Mouse (Mus musculus): ENCODE data around the gene Fam102a. TPM values are rescaled to one million over a fixed set of nuclear protein-coding genes. Genes with fewer than 3 reads are reported as not detected.
A peak's percentile ranks its signal among the peaks of the same experiment; 100 is the strongest.

The Fam102a gene
- total and polyA plus RNA-seq, 2 experiments from 2014 or later = 7.2 to 24.4 TPM

GRCm38 (mm10) chr2:32568149-32568548 is 33.0 kb downstream of the Fam102a start:
- H3K9ac ChIP-seq (replicated peaks; ENCODE audit: low read length, poor library complexity, severe bottlenecking) = no peak overlapping the region
- no peak overlapping the region for H3K4me2 ChIP-seq (ENCODE audit: low read depth, low read length, poor library complexity, severe bottlenecking)
- DNase-seq (ENCODE audit: low spot score) (no peak), ATAC-seq (ENCODE audit: low FRiP score) (no peak)
- peaks cover 8% of the 10 kb centered on the region; the same call in 1 of the 2 replicates for H3K4me1 ChIP-seq (ENCODE audit: insufficient read depth, low read length)
- WGBS = 64% methylated on average over 5 of the region's 5 CpGs
- peaks cover 49% of the 10 kb centered on the region for H3K36me3 ChIP-seq (ENCODE audit: insufficient read depth, low read length)
- H3K4me3 ChIP-seq (ENCODE audit: low read depth, low read length) = no peak overlapping the region
- no peaks in the 10 kb centered on the region for H3K9me3 ChIP-seq (ENCODE audit: low read length)
- H3K27me3 ChIP-seq (ENCODE audit: insufficient read depth, low read length) = no peaks in the 10 kb centered on the region
- no peak overlapping the region for H3K27ac ChIP-seq (ENCODE audit: low read depth, low read length)
- TF ChIP-seq CTCF (IDR thresholded peaks at IDR 0.05) = no peak

- DNase-seq (ENCODE audit: low spot score) (no peak), ATAC-seq (ENCODE audit: low FRiP score) (no peak)
- Histone ChIP-seq H3K9me3 (ENCODE audit: low read length) (no peaks in the 10 kb centered on the region), H3K4me1 (ENCODE audit: insufficient read depth, low read length) (peaks cover 8% of the 10 kb centered on the region; the same call in 1 of the 2 replicates), H3K4me2 (ENCODE audit: low read depth, low read length, poor library complexity, severe bottlenecking) (no peak overlapping the region), H3K36me3 (ENCODE audit: insufficient read depth, low read length) (peaks cover 42% of the 10 kb centered on the region), H3K4me3 (ENCODE audit: low read depth, low read length) (no peak overlapping the region), H3K9ac (replicated peaks; ENCODE audit: low read length, poor library complexity, severe bottlenecking) (no peak overlapping the region), H3K27me3 (ENCODE audit: insufficient read depth, low read length) (no peaks in the 10 kb centered on the region), H3K27ac (ENCODE audit: low read depth, low read length) (no peak overlapping the region)
- 87% methylated on average over 3 of the region's 3 CpGs for WGBS
- TF ChIP-seq CTCF (IDR thresholded peaks at IDR 0.05) = no peak
These were observed 33.8 kb downstream of the Fam102a start for GRCm38 (mm10) chr2:32568941-32569340.

GRCm38 (mm10) chr2:32570698-32571494 is 35.8 kb downstream of the Fam102a start, which contains the start of gene Dpm2:
Dpm2 (plus strand) TSS chr2:32570858.
- Histone ChIP-seq H3K9me3 (ENCODE audit: low read length) (no peaks in the 10 kb centered on the region), H3K4me2 (ENCODE audit: low read depth, low read length, poor library complexity, severe bottlenecking) (peak within 1 kb of the TSS; percentile 84), H3K27me3 (ENCODE audit: insufficient read depth, low read length) (no peaks in the 10 kb centered on the region), H3K9ac (replicated peaks; ENCODE audit: low read length, poor library complexity, severe bottlenecking) (peak within 1 kb of the TSS; percentile 89), H3K36me3 (ENCODE audit: insufficient read depth, low read length) (peaks cover 22% of the 10 kb centered on the region), H3K4me1 (ENCODE audit: insufficient read depth, low read length) (peaks cover 8% of the 10 kb centered on the region; the same call in 1 of the 2 replicates), H3K4me3 (ENCODE audit: low read depth, low read length) (peak within 1 kb of the TSS; percentile 66), H3K27ac (ENCODE audit: low read depth, low read length) (peak within 1 kb of the TSS; percentile 84)
- no peak for TF ChIP-seq CTCF (IDR thresholded peaks at IDR 0.05)
- WGBS = 2% methylated on average over 36 of the region's 36 CpGs
- ATAC-seq (ENCODE audit: low FRiP score) (peak; percentile 75), DNase-seq (ENCODE audit: low spot score) (peak; percentile 95)

GRCm38 (mm10) chr2:32572196-32572595 is 37.1 kb downstream of the Fam102a start:
- DNase-seq (ENCODE audit: low spot score) = no peak
- TF ChIP-seq CTCF (IDR thresholded peaks at IDR 0.05) = no peak
- peaks cover 13% of the 10 kb centered on the region for H3K36me3 ChIP-seq (ENCODE audit: insufficient read depth, low read length)
- ATAC-seq (ENCODE audit: low FRiP score) = no peak
- H3K4me2 ChIP-seq (ENCODE audit: low read depth, low read length, poor library complexity, severe bottlenecking) = no peak overlapping the region
- H3K4me3 ChIP-seq (ENCODE audit: low read depth, low read length) = no peak overlapping the region
- H3K27me3 ChIP-seq (ENCODE audit: insufficient read depth, low read length) = 0 out of 2 replicates have a peak, but pooled peaks cover 3% of the 10 kb centered on the region
- no peaks in the 10 kb centered on the region for H3K9me3 ChIP-seq (ENCODE audit: low read length)
- no peak overlapping the region for H3K27ac ChIP-seq (ENCODE audit: low read depth, low read length)
- peak overlapping the region; percentile 89; the same call in 1 of the 2 replicates for H3K9ac ChIP-seq (replicated peaks; ENCODE audit: low read length, poor library complexity, severe bottlenecking)
- H3K4me1 ChIP-seq (ENCODE audit: insufficient read depth, low read length) = peaks cover 8% of the 10 kb centered on the region; the same call in 1 of the 2 replicates
- WGBS = 92% methylated on average over 11 of the region's 11 CpGs

- H3K9me3 ChIP-seq (ENCODE audit: low read length) = no peaks in the 10 kb centered on the region
- peak within 1 kb of the TSS; percentile 58 for H3K9ac ChIP-seq (replicated peaks; ENCODE audit: low read length, poor library complexity, severe bottlenecking)
- no peak for TF ChIP-seq CTCF (IDR thresholded peaks at IDR 0.05)
- 81% methylated on average over 6 of the region's 6 CpGs for WGBS
- H3K27me3 ChIP-seq (ENCODE audit: insufficient read depth, low read length) = 0 out of 2 replicates have a peak, but pooled peaks cover 3% of the 10 kb centered on the region
- peak within 1 kb of the TSS; percentile 77 for H3K27ac ChIP-seq (ENCODE audit: low read depth, low read length)
- ATAC-seq (ENCODE audit: low FRiP score) (no peak), DNase-seq (ENCODE audit: low spot score) (no peak)
- H3K36me3 ChIP-seq (ENCODE audit: insufficient read depth, low read length) = 0 out of 2 replicates have a peak, but pooled peaks cover 3% of the 10 kb centered on the region
- peak within 1 kb of the TSS; percentile 49 for H3K4me3 ChIP-seq (ENCODE audit: low read depth, low read length)
- H3K4me1 ChIP-seq (ENCODE audit: insufficient read depth, low read length) = peaks cover 8% of the 10 kb centered on the region; the same call in 1 of the 2 replicates
- peak within 1 kb of the TSS; percentile 85 for H3K4me2 ChIP-seq (ENCODE audit: low read depth, low read length, poor library complexity, severe bottlenecking)
These were observed 39.4 kb downstream of the Fam102a start, which contains the start of gene Pip5kl1 for GRCm38 (mm10) chr2:32574497-32574896. Pip5kl1 (plus strand) TSS chr2:32574797.
